Mouse (Mus musculus) activated CD4-positive, CD25-positive, alpha-beta regulatory T cell, adult 9 weeks (primary cell): Measurements from ENCODE around the gene Pdzph1. TPM values are rescaled to one million over a fixed set of nuclear protein-coding genes. Genes with fewer than 3 reads are reported as not detected.

Source experiments
- polyA plus RNA-seq: library from polyadenylated mRNA; unstranded; fragments of 100-300 nt; shearing (Covaris generic); gene quantifications from one replicate; pipeline ENCODE4 v1.2.1, GENCODE M21; 2017

Gene Pdzph1
- polyA plus RNA-seq: not detected

DNA sequence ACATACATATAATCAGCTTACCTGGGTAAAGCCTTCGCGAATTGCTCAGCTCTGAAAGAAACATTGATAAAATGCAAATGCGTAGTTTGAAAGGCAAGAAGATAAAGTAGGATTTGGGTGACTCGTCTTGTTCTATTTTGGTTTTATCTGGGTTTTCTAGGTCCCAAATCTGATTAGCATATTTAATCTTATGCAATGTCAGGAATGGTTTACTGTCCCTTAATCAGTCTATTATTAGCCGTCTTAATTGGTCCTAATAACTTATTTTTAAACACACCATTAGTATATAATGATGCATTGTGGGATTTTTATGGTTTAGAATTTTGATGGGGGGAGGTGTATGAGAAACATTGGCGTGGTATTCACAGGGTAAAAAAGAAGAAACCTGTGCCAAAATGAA is at the start of gene Pdzph1:
Gene Pdzph1 (minus strand): TSS at position 101 of the 400 bp plus-strand sequence.

DNA sequence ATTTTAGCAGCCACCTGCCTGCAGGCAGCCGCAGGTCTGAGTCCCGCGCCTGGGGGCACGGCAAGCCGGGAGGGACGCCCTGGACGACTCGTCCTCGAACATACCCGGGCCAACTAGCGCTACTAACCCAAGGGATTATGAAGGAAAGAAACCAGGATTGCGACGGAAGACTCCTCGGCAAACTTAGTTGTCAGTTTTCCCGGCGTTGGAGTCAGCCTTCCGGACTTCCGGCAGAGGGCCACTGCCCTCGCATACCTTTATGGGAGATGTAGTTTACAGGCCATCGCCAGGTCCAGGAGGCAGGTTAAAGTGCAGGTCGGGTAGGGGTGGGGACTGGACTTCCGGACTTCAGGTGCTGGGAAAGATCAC is 21.9 kb upstream of the Pdzph1 start, which contains the start of gene Nudt12:
Gene Nudt12 (minus strand): TSS at position 282 of the 369 bp plus-strand sequence.

Other genes with a start within 250 kb of the Pdzph1 start
- 1.0 TPM for gene Nudt12, start 22.0 kb upstream of the Pdzph1 start, polyA plus RNA-seq